Mouse (Mus musculus): ENCODE results near the gene Brms1. TPM values are rescaled to one million over a fixed set of nuclear protein-coding genes. Genes with fewer than 3 reads are reported as not detected.

Brms1 gene
- polyA plus RNA-seq, 1 experiment from 2014 or later: 26.8 TPM

- no peak overlapping the region for H3K4me2 ChIP-seq (ENCODE audit: low read length)
- H3K27ac ChIP-seq (ENCODE audit: low read length): no peak overlapping the region
- 84% methylated on average over 3 of the region's 3 CpGs for WGBS
Measured at GRCm38 (mm10) chr19:5032686-5033085, 8.5 kb upstream of the Brms1 start.

GRCm38 (mm10) chr19:5036577-5036976, 4.6 kb upstream of the Brms1 start:
- no peaks in the 10 kb centered on the region for H3K27me3 ChIP-seq (ENCODE audit: control insufficient read depth, insufficient read depth, low read depth, low read length)
- no peak overlapping the region for H3K4me2 ChIP-seq (ENCODE audit: low read length)
- H3K9me3 ChIP-seq (replicated peaks; ENCODE audit: control insufficient read depth, low read length, poor library complexity, severe bottlenecking): no peaks in the 10 kb centered on the region
- ATAC-seq: no peak
- no peak overlapping the region for H3K4me3 ChIP-seq (ENCODE audit: low read depth, low read length)
- 0 out of 2 replicates have a peak, but pooled peaks cover 3% of the 10 kb centered on the region for H3K36me3 ChIP-seq (ENCODE audit: control insufficient read depth, insufficient read depth, low read length)
- H3K4me1 ChIP-seq (ENCODE audit: control insufficient read depth, insufficient read depth, low read length): peaks cover 22% of the 10 kb centered on the region
- WGBS: 81% methylated on average over 4 of the region's 4 CpGs
- H3K9ac ChIP-seq (ENCODE audit: low read depth, low read length): no peak overlapping the region
- H3K27ac ChIP-seq (ENCODE audit: low read length): no peak overlapping the region

More at GRCm38 (mm10) chr19:5032686-5033085, 8.5 kb upstream of the Brms1 start:
- Histone ChIP-seq H3K4me1 (ENCODE audit: control insufficient read depth, insufficient read depth, low read length) (peaks cover 4% of the 10 kb centered on the region; the same call in 1 of the 2 replicates), H3K4me3 (ENCODE audit: low read depth, low read length) (no peak overlapping the region), H3K9me3 (replicated peaks; ENCODE audit: control insufficient read depth, low read length, poor library complexity, severe bottlenecking) (no peaks in the 10 kb centered on the region), H3K9ac (ENCODE audit: low read depth, low read length) (no peak overlapping the region), H3K36me3 (ENCODE audit: control insufficient read depth, insufficient read depth, low read length) (peaks cover 22% of the 10 kb centered on the region; the same call in 1 of the 2 replicates), H3K27me3 (ENCODE audit: control insufficient read depth, insufficient read depth, low read depth, low read length) (no peaks in the 10 kb centered on the region)
- ATAC-seq: no peak

- 6% methylated on average over 32 of the region's 32 CpGs for WGBS
- no peaks in the 10 kb centered on the region for H3K27me3 ChIP-seq (ENCODE audit: control insufficient read depth, insufficient read depth, low read depth, low read length)
- H3K4me1 ChIP-seq (ENCODE audit: control insufficient read depth, insufficient read depth, low read length): peaks cover 27% of the 10 kb centered on the region
Measured at GRCm38 (mm10) chr19:5037678-5038571, 3.2 kb upstream of the Brms1 start.

GRCm38 (mm10) chr19:5038709-5039156, 2.4 kb upstream of the Brms1 start, which contains the start of the genes B4gat1 and AC124502.3:
B4gat1 (plus strand) TSS chr19:5038826.
AC124502.3 (plus strand) TSS chr19:5038891.
- Histone ChIP-seq H3K36me3 (ENCODE audit: control insufficient read depth, insufficient read depth, low read length) (no peaks in the 10 kb centered on the region; the same call in 1 of the 2 replicates), H3K9ac (ENCODE audit: low read depth, low read length) (peak within 1 kb of the TSS; percentile 95), H3K4me3 (ENCODE audit: low read depth, low read length) (peak within 1 kb of the TSS; percentile 70), H3K27me3 (ENCODE audit: control insufficient read depth, insufficient read depth, low read depth, low read length) (no peaks in the 10 kb centered on the region), H3K9me3 (replicated peaks; ENCODE audit: control insufficient read depth, low read length, poor library complexity, severe bottlenecking) (no peaks in the 10 kb centered on the region), H3K4me1 (ENCODE audit: control insufficient read depth, insufficient read depth, low read length) (peaks cover 27% of the 10 kb centered on the region), H3K4me2 (ENCODE audit: low read length) (peak within 1 kb of the TSS; percentile 90), H3K27ac (ENCODE audit: low read length) (peak within 1 kb of the TSS; percentile 87)
- 0% methylated on average over 44 of the region's 44 CpGs for WGBS
- ATAC-seq: peak; percentile 94

More at GRCm38 (mm10) chr19:5037678-5038571, 3.2 kb upstream of the Brms1 start:
- peak overlapping the region; percentile 95 for H3K9ac ChIP-seq (ENCODE audit: low read depth, low read length)
- peak overlapping the region; percentile 70 for H3K4me3 ChIP-seq (ENCODE audit: low read depth, low read length)
- H3K36me3 ChIP-seq (ENCODE audit: control insufficient read depth, insufficient read depth, low read length): no peaks in the 10 kb centered on the region; the same call in 1 of the 2 replicates
- H3K9me3 ChIP-seq (replicated peaks; ENCODE audit: control insufficient read depth, low read length, poor library complexity, severe bottlenecking): no peaks in the 10 kb centered on the region
- peak overlapping the region; percentile 90 for H3K4me2 ChIP-seq (ENCODE audit: low read length)
- H3K27ac ChIP-seq (ENCODE audit: low read length): peak overlapping the region; percentile 87
- peak; percentile 57 for ATAC-seq

- Histone ChIP-seq H3K4me1 (ENCODE audit: control insufficient read depth, insufficient read depth, low read length) (peaks cover 27% of the 10 kb centered on the region), H3K9me3 (replicated peaks; ENCODE audit: control insufficient read depth, low read length, poor library complexity, severe bottlenecking) (no peaks in the 10 kb centered on the region), H3K4me3 (ENCODE audit: low read depth, low read length) (peak overlapping the region; percentile 70), H3K4me2 (ENCODE audit: low read length) (peak overlapping the region; percentile 90), H3K36me3 (ENCODE audit: control insufficient read depth, insufficient read depth, low read length) (no peaks in the 10 kb centered on the region; the same call in 1 of the 2 replicates), H3K27ac (ENCODE audit: low read length) (peak overlapping the region; percentile 87), H3K27me3 (ENCODE audit: control insufficient read depth, insufficient read depth, low read depth, low read length) (no peaks in the 10 kb centered on the region), H3K9ac (ENCODE audit: low read depth, low read length) (peak overlapping the region; percentile 95)
- peak; percentile 36 for ATAC-seq
- 11% methylated on average over 41 of the region's 41 CpGs for WGBS
Measured at GRCm38 (mm10) chr19:5039301-5040114, 1.6 kb upstream of the Brms1 start.

GRCm38 (mm10) chr19:5041588-5041987, 434 bp downstream of the Brms1 start:
- Histone ChIP-seq H3K27ac (ENCODE audit: low read length) (peak overlapping the region; percentile 51), H3K4me3 (ENCODE audit: low read depth, low read length) (peak overlapping the region; percentile 70), H3K4me2 (ENCODE audit: low read length) (peak overlapping the region; percentile 90), H3K9ac (ENCODE audit: low read depth, low read length) (peak overlapping the region; percentile 78), H3K4me1 (ENCODE audit: control insufficient read depth, insufficient read depth, low read length) (peaks cover 27% of the 10 kb centered on the region), H3K36me3 (ENCODE audit: control insufficient read depth, insufficient read depth, low read length) (no peaks in the 10 kb centered on the region; the same call in 1 of the 2 replicates), H3K9me3 (replicated peaks; ENCODE audit: control insufficient read depth, low read length, poor library complexity, severe bottlenecking) (no peaks in the 10 kb centered on the region), H3K27me3 (ENCODE audit: control insufficient read depth, insufficient read depth, low read depth, low read length) (no peaks in the 10 kb centered on the region)
- WGBS: 3% methylated on average over 16 of the region's 16 CpGs
- peak; percentile 0; the same call in 1 of the 2 replicates for ATAC-seq

- no peak overlapping the region for H3K27ac ChIP-seq (ENCODE audit: low read length)
- no peak overlapping the region for H3K4me2 ChIP-seq (ENCODE audit: low read length)
- H3K27me3 ChIP-seq (ENCODE audit: control insufficient read depth, insufficient read depth, low read depth, low read length): peaks cover under 1% of the 10 kb centered on the region; the same call in 1 of the 2 replicates
- H3K9me3 ChIP-seq (replicated peaks; ENCODE audit: control insufficient read depth, low read length, poor library complexity, severe bottlenecking): no peaks in the 10 kb centered on the region
- 84% methylated on average over 4 of the region's 4 CpGs for WGBS
- no peak overlapping the region for H3K4me3 ChIP-seq (ENCODE audit: low read depth, low read length)
- no peak for ATAC-seq
- no peaks in the 10 kb centered on the region; the same call in none of the 2 replicates for H3K36me3 ChIP-seq (ENCODE audit: control insufficient read depth, insufficient read depth, low read length)
- peaks cover 19% of the 10 kb centered on the region for H3K4me1 ChIP-seq (ENCODE audit: control insufficient read depth, insufficient read depth, low read length)
- H3K9ac ChIP-seq (ENCODE audit: low read depth, low read length): no peak overlapping the region
Measured at GRCm38 (mm10) chr19:5045531-5045930, 4.4 kb downstream of the Brms1 start.

GRCm38 (mm10) chr19:5048138-5049056, 7.2 kb downstream of the Brms1 start:
- Histone ChIP-seq H3K4me1 (ENCODE audit: control insufficient read depth, insufficient read depth, low read length) (peaks cover 10% of the 10 kb centered on the region), H3K27me3 (ENCODE audit: control insufficient read depth, insufficient read depth, low read depth, low read length) (peaks cover 29% of the 10 kb centered on the region), H3K36me3 (ENCODE audit: control insufficient read depth, insufficient read depth, low read length) (no peaks in the 10 kb centered on the region; the same call in 1 of the 2 replicates), H3K4me2 (ENCODE audit: low read length) (no peak overlapping the region), H3K4me3 (ENCODE audit: low read depth, low read length) (no peak overlapping the region), H3K9ac (ENCODE audit: low read depth, low read length) (no peak overlapping the region), H3K9me3 (replicated peaks; ENCODE audit: control insufficient read depth, low read length, poor library complexity, severe bottlenecking) (no peaks in the 10 kb centered on the region), H3K27ac (ENCODE audit: low read length) (no peak overlapping the region)
- WGBS: 84% methylated on average over 14 of the region's 14 CpGs
- no peak for ATAC-seq
